Mouse (Mus musculus): ENCODE results near the gene Baat.
"Not testable (repeated sequence)": the region's sequence is repeated elsewhere in the genome, so short reads cannot be mapped to it uniquely, and the experiment has no call there.

Gene Baat

DNA sequence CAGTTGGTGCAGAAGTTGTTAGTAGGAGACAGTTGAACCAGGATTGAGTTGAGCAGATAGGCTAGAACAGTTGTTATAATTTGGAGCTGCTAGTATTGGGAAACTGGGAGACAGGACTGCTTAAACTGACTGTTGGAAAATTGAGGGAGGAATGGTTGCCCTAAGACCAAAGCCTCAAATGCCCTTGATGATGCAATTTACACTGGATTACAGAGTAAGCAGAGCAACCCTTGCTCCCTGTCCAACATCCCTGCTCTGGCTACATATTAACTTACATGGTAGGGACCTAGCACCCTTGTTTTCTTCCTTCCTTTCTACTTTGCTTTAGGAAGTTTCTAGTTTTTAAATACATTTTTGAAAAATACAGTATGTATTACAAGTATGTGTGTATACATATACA, 20.9 kb downstream of the Baat start:
- ATAC-seq (ENCODE audit: low TSS enrichment) = no peak

DNA sequence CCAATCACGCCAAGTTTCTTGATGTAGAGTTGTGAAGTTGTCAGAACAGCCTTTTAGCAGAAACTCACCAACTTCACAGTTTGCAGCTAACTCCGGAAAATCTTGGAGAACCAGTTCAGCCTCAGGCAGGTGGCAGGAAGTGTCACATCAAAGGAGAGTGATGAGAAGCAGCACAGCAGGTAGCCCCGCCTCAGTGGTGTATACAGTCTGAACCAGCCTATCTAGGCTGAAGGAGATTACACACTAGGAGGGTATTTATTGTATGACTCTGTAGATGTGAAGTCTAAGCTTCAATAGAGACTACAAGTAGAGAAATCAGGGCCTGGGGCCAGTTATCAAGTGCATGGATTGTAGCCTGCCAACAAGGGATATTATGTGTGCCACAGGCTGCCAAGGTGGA, 25.5 kb downstream of the Baat start:
- no peak for ATAC-seq (ENCODE audit: low TSS enrichment)

DNA sequence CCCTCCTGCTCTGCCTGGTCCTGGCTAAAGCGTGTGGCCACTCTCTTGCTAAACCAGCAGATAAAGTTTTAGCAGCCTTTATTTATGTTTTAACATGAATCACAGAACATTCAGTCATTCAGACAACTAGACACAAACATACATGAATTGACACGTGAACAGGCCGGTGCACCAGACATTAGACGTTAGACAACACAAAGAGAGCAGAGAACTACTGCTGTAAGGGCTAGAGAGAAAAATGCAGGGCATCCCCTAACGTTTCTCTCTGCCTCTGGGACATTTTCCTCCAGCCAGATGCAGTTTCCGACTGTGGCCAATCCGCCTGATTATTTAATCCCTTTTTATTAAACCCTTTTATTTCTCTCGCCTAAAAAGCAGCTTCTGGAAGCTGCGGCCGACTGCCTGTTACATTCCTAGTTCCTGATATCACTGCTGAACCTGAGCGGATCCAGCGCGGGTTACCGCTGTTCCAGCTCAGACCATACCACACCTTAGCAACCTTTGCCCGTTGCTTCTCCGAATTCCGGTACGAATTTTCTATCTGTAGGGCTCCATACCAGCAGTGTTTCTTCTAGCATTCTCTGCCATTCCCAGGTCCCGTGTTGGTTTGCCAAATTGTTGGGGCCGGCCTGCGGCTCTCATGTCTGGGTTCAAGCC, 26.1 kb downstream of the Baat start:
- ATAC-seq (ENCODE audit: low TSS enrichment) = no peak

DNA sequence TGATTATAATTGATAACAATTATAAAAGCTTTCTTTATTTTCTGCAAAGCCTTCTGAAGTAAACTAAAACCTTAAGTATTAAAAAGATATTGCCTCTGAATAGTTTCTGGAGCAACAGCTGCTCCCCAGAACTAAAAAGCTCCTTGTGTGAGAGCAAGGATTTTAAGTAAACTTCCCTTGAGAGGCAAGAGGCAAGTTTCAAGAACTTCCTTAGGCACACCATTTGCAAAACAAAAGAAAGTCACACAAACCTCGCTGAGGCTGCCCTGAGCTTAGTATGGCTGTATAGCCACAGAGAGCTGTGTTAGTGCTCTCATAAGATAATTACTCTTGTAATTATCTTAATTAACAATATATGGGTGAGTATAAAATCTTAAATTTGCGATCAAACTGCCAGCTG, 27.3 kb downstream of the Baat start:
- ATAC-seq (ENCODE audit: low TSS enrichment) = not testable (repeated sequence)

DNA sequence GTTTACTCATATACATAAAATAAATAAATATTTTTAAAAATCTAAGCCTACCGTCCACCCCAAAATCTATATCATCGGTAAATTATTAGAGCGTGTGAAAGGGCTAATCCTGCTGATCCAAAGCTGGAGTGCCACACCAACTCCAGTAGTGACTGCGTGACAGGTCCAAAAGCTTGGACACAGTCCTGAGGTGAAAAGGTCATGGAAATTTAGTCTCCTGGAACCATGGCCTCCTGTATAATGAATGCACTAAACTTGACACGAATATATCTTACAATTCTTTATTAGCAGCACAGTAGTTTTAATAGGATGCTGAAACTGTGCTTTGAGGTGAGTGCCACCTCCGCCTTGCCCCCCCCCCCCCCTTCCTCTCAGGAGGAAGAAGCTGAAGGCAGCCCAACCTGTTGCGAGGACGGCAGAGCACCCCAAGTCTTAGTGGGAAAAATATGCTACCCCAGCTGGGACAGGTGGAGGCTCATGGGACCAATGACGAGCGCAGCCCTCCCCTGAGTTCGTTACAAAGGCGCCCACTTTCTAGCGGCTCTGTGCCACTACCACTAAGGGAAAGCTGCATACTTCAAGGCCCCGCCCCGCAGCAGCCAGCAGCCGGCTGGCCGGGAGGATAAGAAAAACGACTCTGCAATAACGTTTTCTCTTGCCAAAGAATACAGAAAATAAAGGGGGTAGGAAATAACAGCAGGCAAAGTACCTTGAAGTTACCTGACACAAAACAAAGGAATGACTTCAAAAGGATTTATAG, 28.1 kb downstream of the Baat start:
- no peak for ATAC-seq (ENCODE audit: low TSS enrichment)

DNA sequence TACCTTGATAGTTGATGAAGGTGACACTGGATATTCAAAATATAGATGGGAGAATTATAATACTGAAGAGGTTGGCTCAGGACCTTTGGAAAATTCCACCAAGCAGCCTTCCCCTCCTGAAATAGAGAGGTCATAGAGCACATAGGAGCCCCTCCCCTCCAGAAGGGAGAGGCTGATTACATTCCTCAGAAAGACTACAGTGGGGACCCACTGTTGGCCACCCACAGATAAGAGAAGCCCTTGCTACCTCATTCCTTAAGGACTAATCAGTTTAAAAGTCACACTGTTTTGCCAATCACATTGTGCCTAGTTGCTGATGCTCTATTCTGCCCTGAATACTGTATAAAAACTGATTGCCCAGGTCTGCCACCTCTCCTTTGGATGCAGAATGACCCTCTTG, 31.8 kb downstream of the Baat start:
- ATAC-seq (ENCODE audit: low TSS enrichment) = no peak

DNA sequence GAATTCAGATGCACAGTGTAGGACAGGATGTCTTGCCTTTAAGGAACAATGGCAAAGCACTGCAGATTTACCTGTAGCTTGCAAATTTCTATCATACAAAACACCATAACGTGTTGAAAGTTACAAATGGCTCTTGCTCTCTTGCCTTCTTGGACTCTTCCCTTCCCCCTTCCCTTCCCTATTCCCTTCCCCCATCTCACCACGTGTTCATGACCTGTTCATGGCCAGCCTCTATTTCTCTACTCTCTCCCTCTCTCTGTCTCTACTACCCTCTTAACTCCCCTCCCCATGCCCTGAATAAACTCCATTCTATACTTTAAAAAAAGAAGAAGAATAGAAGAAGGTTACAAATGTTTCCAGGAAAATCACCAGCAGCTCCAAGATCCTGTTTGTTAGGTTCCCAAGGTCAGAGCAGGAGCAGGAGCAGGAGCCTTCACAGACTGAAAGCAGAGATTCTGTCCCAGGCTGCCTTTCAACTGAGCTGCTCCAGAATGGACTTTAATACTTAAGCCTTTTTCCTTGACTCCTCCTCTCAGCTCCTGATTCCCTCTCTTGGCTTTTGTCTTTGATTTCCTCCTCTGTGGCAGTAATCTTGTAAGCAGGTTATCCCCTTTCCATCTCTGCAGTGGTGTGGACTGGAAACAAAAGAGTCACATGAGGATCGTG, 32.8 kb downstream of the Baat start, which contains the start of gene Acnat1:
Gene Acnat1, minus strand, starts transcription at position 478 of the 666 bp plus-strand sequence.
- no peak for ATAC-seq (ENCODE audit: low TSS enrichment)

DNA sequence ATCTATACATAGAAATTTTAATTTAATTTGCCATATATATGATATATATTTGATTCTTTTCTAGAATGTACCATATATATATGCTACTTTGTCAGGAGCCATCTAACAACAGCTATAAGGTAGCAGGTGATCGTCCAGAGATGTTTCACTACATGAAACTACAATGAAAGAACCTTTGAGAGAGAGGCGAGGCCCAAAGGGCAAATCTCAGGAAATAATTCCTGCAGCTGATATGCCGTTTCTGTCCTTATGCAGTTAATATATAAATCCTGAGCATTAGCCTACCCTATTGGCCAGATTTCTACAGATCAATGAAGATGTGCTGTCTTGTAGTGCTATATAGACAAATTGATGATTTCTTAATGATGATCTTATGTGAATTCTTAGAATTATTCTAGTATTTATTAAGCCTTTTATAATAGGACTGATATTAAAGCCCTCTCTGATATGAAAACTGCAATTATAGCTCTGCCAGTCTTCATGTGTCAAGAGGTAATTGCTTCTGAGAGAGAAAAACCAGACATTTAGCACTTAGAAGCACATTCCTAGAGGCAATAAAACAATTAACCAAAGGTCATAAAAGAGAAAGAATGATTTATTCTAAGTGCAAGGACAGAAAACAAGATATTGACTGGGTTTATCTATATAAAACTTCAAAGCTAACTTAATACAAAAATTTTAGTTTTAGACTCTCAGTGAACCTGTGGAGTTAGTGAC, 36.8 kb downstream of the Baat start:
- no peak for ATAC-seq (ENCODE audit: low TSS enrichment)

DNA sequence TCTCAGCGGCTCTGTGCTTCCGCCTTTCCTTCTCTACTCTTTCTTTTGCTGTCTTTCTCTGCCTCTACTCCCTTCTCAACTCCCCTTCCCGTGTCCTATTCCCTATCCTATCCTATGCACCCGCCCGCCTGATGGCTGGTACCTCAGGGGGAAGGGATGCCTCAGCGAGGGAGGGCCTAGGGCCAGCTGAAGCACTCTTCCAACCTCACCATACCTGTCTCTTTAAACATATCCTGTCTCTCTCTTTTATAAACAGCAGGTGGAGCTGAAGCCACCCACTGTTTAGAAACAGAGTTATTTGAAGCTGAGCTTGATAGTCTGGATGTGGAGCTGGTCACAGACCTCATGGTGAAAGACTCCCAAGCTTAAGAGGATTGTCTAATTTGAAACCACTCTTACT, 39.0 kb downstream of the Baat start:
- ATAC-seq (ENCODE audit: low TSS enrichment) = no peak

DNA sequence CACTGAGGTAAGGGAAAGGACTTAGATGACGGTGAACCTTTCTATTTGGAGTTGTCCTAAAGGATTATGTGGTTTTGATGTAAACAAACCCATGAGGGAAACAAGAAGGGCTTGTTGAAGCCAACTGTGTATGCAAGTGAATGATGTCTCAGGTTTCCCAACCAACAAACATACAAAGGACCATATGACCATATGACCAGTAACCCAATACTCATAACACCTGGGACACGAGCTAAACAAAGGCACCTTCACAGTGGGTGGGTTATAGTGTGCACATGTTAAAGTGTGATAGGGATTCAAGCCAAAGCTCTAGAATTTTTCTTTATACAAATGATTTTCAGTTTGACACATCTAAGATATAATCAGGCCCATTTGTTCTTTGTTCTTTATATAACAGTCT, 50.2 kb downstream of the Baat start:
- ATAC-seq (ENCODE audit: low TSS enrichment) = no peak

DNA sequence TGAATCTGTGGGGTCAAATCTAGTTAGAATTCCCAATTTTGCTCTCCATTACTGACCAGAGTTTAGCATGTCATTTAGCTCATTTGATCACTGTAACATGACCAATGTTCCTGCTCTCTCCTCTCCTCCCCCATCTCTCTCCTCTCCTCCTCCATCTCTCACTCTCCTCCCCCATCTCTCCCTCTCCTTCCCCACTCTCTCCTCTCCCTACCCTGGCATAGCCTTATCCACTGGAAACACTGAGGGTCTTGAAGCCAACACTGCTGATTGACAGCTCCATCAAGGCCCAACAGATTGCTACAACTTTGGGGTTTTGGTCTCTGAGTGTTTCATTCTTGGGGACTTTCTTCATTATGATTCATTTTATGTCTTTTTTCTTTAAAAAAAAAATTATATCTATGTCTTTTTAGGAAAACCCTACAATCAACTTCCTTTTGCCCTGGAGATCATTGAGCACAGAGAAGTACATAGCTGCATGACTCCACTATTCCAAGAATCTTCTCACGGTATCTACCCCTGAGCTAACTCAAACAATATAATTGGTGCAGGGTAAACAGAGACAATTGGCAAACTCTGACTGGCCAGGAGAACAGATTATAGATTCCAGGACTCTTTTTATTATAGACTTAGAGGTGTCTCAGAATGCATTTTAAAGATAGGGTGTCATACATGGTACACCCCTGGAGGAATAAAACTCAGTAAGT, 54.4 kb downstream of the Baat start:
- no peak for ATAC-seq (ENCODE audit: low TSS enrichment)

DNA sequence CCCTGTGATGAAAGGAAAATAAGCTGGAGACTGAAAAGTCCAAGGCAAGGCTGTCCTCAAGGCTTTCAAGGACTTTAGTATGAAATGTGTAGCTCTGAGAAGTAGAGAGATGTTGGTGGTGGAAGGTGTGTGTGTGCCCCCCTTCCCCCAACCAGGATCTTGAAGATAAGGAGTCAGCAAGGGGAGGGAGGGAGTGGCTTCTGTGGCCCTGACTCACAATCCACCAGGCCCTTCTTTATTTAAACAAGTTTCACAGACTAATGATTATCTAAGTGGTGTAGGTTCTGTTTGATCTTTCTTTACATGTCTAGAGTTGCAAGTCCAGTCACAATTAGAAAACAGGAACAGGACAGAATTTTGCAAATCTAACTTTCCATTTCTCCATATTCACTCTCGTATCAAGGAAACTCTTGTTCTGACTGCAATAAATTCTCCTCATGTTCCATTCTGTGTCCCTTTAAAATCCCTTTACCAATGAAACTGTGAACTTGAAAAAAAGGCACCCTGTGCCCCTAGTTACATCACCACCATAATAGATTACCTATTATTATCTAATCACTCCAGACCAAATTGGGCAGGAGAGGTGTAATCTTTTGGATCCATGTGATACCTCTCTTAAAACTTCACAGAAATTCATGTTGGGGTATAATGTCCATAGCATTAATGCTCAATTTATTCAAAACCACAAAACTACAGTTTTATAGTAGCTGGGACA, 55.1 kb downstream of the Baat start:
- ATAC-seq (ENCODE audit: low TSS enrichment) = not testable (repeated sequence)
